Mouse (Mus musculus): ENCODE data around the gene Gm4985. TPM values are rescaled to one million over a fixed set of nuclear protein-coding genes. Genes with fewer than 3 reads are reported as not detected.
"Not testable (repeated sequence)": the region's sequence is repeated elsewhere in the genome, so short reads cannot be mapped to it uniquely, and the experiment has no call there.

Gm4985 gene
- not detected in 2 replicates for polyA plus RNA-seq (2016; fragmentation: Nextera tagmentation; extraction: Ambion mirVana)

- H3K4me1 ChIP-seq (replicated peaks); ATAC-seq (ENCODE audit: insufficient number of reproducible peaks, low FRiP score); H3K27ac ChIP-seq (ENCODE audit: poor library complexity, severe bottlenecking); H3K27me3 ChIP-seq (replicated peaks); H3K36me3 ChIP-seq; H3K9me3 ChIP-seq (replicated peaks); H3K4me3 ChIP-seq; H3K4me2 ChIP-seq; H3K9ac ChIP-seq: not testable (repeated sequence)
- whole genome bisulfite sequencing = 79% methylated on average over 8 of the region's 8 CpGs
Measured at GRCm38 (mm10) chrX:23958834-23959233, at the start of gene Gm4985. Gene Gm4985, minus strand, starts transcription at chrX:23958934.

DNA sequence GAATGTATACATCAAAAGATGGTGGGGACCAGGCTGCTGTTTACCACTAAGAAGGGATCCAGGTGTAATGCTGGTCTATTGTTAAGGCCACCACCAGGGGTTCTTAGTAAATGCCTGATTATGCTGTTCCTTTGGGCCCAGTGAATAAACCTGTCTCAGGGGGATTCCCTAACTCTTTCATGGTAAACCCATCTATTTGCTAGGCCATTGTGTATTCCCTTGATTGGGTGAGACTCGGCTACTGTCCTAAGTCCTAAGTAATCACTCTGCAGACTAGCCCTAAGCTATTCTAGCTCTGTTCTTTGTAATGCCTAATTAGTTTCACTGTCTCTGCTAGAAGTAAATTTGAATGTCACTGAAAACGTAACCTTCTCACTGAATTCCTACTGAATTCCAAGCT, 4.6 kb downstream of the Gm4985 start:
- H3K9ac ChIP-seq = no peak overlapping the region
- H3K27ac ChIP-seq (ENCODE audit: poor library complexity, severe bottlenecking) = no peak overlapping the region
- H3K4me1 ChIP-seq (replicated peaks) = no peaks in the 10 kb centered on the region
- no peaks in the 10 kb centered on the region for H3K27me3 ChIP-seq (replicated peaks)
- no peak overlapping the region for H3K4me2 ChIP-seq
- no peaks in the 10 kb centered on the region for H3K36me3 ChIP-seq
- 0 out of 2 replicates have a peak, but pooled peaks cover 3% of the 10 kb centered on the region for H3K9me3 ChIP-seq (replicated peaks)
- WGBS = 76% methylated on average over 2 of the region's 2 CpGs
- ATAC-seq (ENCODE audit: insufficient number of reproducible peaks, low FRiP score) = no peak
- H3K4me3 ChIP-seq = no peak overlapping the region

Small RNAs within 50 kb of the gene (microRNA-seq; reads per million reads assigned to microRNA genes)
- not detected for gene Gm25299

Other genes starting within 250 kb of the Gm4985 start
- not detected in 2 replicates for gene Gm4907, start 76.4 kb downstream of the Gm4985 start, polyA plus RNA-seq (2016; fragmentation: Nextera tagmentation; extraction: Ambion mirVana)